Mouse (Mus musculus): Measurements from ENCODE around the gene Fads3.

The Fads3 gene

GRCm38 (mm10) chr19:10050438-10050837 is 9.1 kb downstream of the Fads3 start:
- DNase-seq (ENCODE audit: low read depth, low spot score): no peak

- DNase-seq (ENCODE audit: low read depth, low spot score): no peak
Observed at GRCm38 (mm10) chr19:10052698-10053097, 11.3 kb downstream of the Fads3 start.

GRCm38 (mm10) chr19:10053692-10054260 is 12.4 kb downstream of the Fads3 start:
- DNase-seq (ENCODE audit: low read depth, low spot score): no peak

GRCm38 (mm10) chr19:10054361-10055075 is 13.1 kb downstream of the Fads3 start:
- DNase-seq (ENCODE audit: low read depth, low spot score): no peak

- DNase-seq (ENCODE audit: low read depth, low spot score): no peak
Observed at GRCm38 (mm10) chr19:10055261-10055660, 13.9 kb downstream of the Fads3 start.

- no peak for DNase-seq (ENCODE audit: low read depth, low spot score)
Observed at GRCm38 (mm10) chr19:10055783-10056660, 14.7 kb downstream of the Fads3 start.

GRCm38 (mm10) chr19:10056686-10057085 is 15.3 kb downstream of the Fads3 start:
- DNase-seq (ENCODE audit: low read depth, low spot score): no peak

- DNase-seq (ENCODE audit: low read depth, low spot score): no peak
Observed at GRCm38 (mm10) chr19:10057486-10058351, 16.4 kb downstream of the Fads3 start.

- DNase-seq (ENCODE audit: low read depth, low spot score): no peak
Observed at GRCm38 (mm10) chr19:10058352-10058825, 17.0 kb downstream of the Fads3 start.

- DNase-seq (ENCODE audit: low read depth, low spot score): no peak
Observed at GRCm38 (mm10) chr19:10058876-10059427, 17.6 kb downstream of the Fads3 start.

GRCm38 (mm10) chr19:10059911-10060567 is 18.7 kb downstream of the Fads3 start:
- peak; percentile 31 for DNase-seq (ENCODE audit: low read depth, low spot score)

GRCm38 (mm10) chr19:10060783-10061590 is 19.6 kb downstream of the Fads3 start:
- no peak for DNase-seq (ENCODE audit: low read depth, low spot score)

GRCm38 (mm10) chr19:10061624-10062023 is 20.3 kb downstream of the Fads3 start:
- no peak for DNase-seq (ENCODE audit: low read depth, low spot score)

- no peak for DNase-seq (ENCODE audit: low read depth, low spot score)
Observed at GRCm38 (mm10) chr19:10062292-10062691, 20.9 kb downstream of the Fads3 start.

- DNase-seq (ENCODE audit: low read depth, low spot score): no peak
Observed at GRCm38 (mm10) chr19:10062862-10063261, 21.5 kb downstream of the Fads3 start.

GRCm38 (mm10) chr19:10064173-10065012 is 23.0 kb downstream of the Fads3 start:
- DNase-seq (ENCODE audit: low read depth, low spot score): no peak

- DNase-seq (ENCODE audit: low read depth, low spot score): no peak
Observed at GRCm38 (mm10) chr19:10065465-10066188, 24.3 kb downstream of the Fads3 start.

GRCm38 (mm10) chr19:10066189-10066500 is 24.8 kb downstream of the Fads3 start:
- DNase-seq (ENCODE audit: low read depth, low spot score): no peak
